Mouse (Mus musculus): ENCODE results near the gene Trim14. TPM values are rescaled to one million over a fixed set of nuclear protein-coding genes. Genes with fewer than 3 reads are reported as not detected.
A peak's percentile ranks its signal among the peaks of the same experiment; 100 is the strongest.

Trim14 gene
- total and polyA plus RNA-seq, 2 experiments from 2014 or later: 0.73 to 1.4 TPM

- WGBS: 53% methylated on average over 5 of the region's 5 CpGs
- Histone ChIP-seq H3K4me3 (ENCODE audit: low read depth, low read length) (no peak overlapping the region), H3K9ac (no peak overlapping the region), H3K4me1 (ENCODE audit: insufficient read depth) (peaks cover 21% of the 10 kb centered on the region), H3K27me3 (ENCODE audit: insufficient read depth, low read length) (no peaks in the 10 kb centered on the region), H3K36me3 (ENCODE audit: insufficient read depth) (no peaks in the 10 kb centered on the region), H3K9me3 (ENCODE audit: low read length) (no peaks in the 10 kb centered on the region), H3K4me2 (ENCODE audit: low read depth) (no peak overlapping the region), H3K27ac (ENCODE audit: low read depth, low read length) (no peak overlapping the region)
- DNase-seq: peak; percentile 13
- no peak for TF ChIP-seq CTCF (IDR thresholded peaks at IDR 0.05; ENCODE audit: low read depth)
- ATAC-seq: no peak
These were observed 81.7 kb downstream of the Trim14 start for GRCm38 (mm10) chr4:46454097-46454864.

GRCm38 (mm10) chr4:46452855-46453719 is 82.9 kb downstream of the Trim14 start:
- Histone ChIP-seq H3K9ac (no peak overlapping the region), H3K9me3 (ENCODE audit: low read length) (no peaks in the 10 kb centered on the region), H3K4me2 (ENCODE audit: low read depth) (peak overlapping the region; percentile 88), H3K4me1 (ENCODE audit: insufficient read depth) (peaks cover 21% of the 10 kb centered on the region), H3K27ac (ENCODE audit: low read depth, low read length) (0 out of 2 replicates have a peak overlapping the region, but pooled peaks have one; percentile 98), H3K4me3 (ENCODE audit: low read depth, low read length) (peak overlapping the region; percentile 74), H3K27me3 (ENCODE audit: insufficient read depth, low read length) (no peaks in the 10 kb centered on the region), H3K36me3 (ENCODE audit: insufficient read depth) (no peaks in the 10 kb centered on the region)
- TF ChIP-seq CTCF (IDR thresholded peaks at IDR 0.05; ENCODE audit: low read depth): no peak
- no peak for ATAC-seq
- DNase-seq: no peak
- WGBS: 43% methylated on average over 13 of the region's 13 CpGs

- H3K4me1 ChIP-seq (ENCODE audit: insufficient read depth): peaks cover 21% of the 10 kb centered on the region
- no peak for TF ChIP-seq CTCF (IDR thresholded peaks at IDR 0.05; ENCODE audit: low read depth)
- H3K4me2 ChIP-seq (ENCODE audit: low read depth): peak overlapping the region; percentile 88
- no peaks in the 10 kb centered on the region for H3K36me3 ChIP-seq (ENCODE audit: insufficient read depth)
- peak overlapping the region; percentile 98 for H3K27ac ChIP-seq (ENCODE audit: low read depth, low read length)
- H3K4me3 ChIP-seq (ENCODE audit: low read depth, low read length): peak overlapping the region; percentile 74
- peak; percentile 40 for ATAC-seq
- WGBS: under 1% methylated on average over 19 of the region's 19 CpGs
- DNase-seq: peak; percentile 71
- no peaks in the 10 kb centered on the region for H3K9me3 ChIP-seq (ENCODE audit: low read length)
- peak overlapping the region; percentile 89 for H3K9ac ChIP-seq
- no peaks in the 10 kb centered on the region for H3K27me3 ChIP-seq (ENCODE audit: insufficient read depth, low read length)
These were observed 83.5 kb downstream of the Trim14 start for GRCm38 (mm10) chr4:46452481-46452850.

- no peaks in the 10 kb centered on the region for H3K9me3 ChIP-seq (ENCODE audit: low read length)
- H3K27ac ChIP-seq (ENCODE audit: low read depth, low read length): peak overlapping the region; percentile 98
- TF ChIP-seq CTCF (IDR thresholded peaks at IDR 0.05; ENCODE audit: low read depth): no peak
- H3K36me3 ChIP-seq (ENCODE audit: insufficient read depth): no peaks in the 10 kb centered on the region
- H3K4me1 ChIP-seq (ENCODE audit: insufficient read depth): peaks cover 21% of the 10 kb centered on the region
- WGBS: 3% methylated on average over 63 of the region's 111 CpGs
- H3K27me3 ChIP-seq (ENCODE audit: insufficient read depth, low read length): no peaks in the 10 kb centered on the region
- peak overlapping the region; percentile 74 for H3K4me3 ChIP-seq (ENCODE audit: low read depth, low read length)
- ATAC-seq (peak; percentile 61), DNase-seq (peak; percentile 85)
- peak overlapping the region; percentile 88 for H3K4me2 ChIP-seq (ENCODE audit: low read depth)
- peak overlapping the region; percentile 89 for H3K9ac ChIP-seq
These were observed 84.0 kb downstream of the Trim14 start for GRCm38 (mm10) chr4:46451758-46452480.

GRCm38 (mm10) chr4:46451240-46451757 is 84.6 kb downstream of the Trim14 start:
- no peaks in the 10 kb centered on the region for H3K36me3 ChIP-seq (ENCODE audit: insufficient read depth)
- WGBS: under 1% methylated on average over 44 of the region's 70 CpGs
- TF ChIP-seq CTCF (IDR thresholded peaks at IDR 0.05; ENCODE audit: low read depth): no peak

GRCm38 (mm10) chr4:46450519-46451131 is 85.3 kb downstream of the Trim14 start, which contains the start of gene Anp32b:
TSS of gene Anp32b (plus strand) at chr4:46450902.
- Histone ChIP-seq H3K4me1 (ENCODE audit: insufficient read depth) (peaks cover 21% of the 10 kb centered on the region), H3K4me2 (ENCODE audit: low read depth) (peak within 1 kb of the TSS; percentile 88), H3K4me3 (ENCODE audit: low read depth, low read length) (peak within 1 kb of the TSS; percentile 74), H3K27me3 (ENCODE audit: insufficient read depth, low read length) (no peaks in the 10 kb centered on the region), H3K9ac (peak within 1 kb of the TSS; percentile 89), H3K9me3 (ENCODE audit: low read length) (no peaks in the 10 kb centered on the region), H3K36me3 (ENCODE audit: insufficient read depth) (no peaks in the 10 kb centered on the region), H3K27ac (ENCODE audit: low read depth, low read length) (peak within 1 kb of the TSS; percentile 98)
- WGBS: under 1% methylated on average over 54 of the region's 66 CpGs
- ATAC-seq (peak; percentile 93), DNase-seq (peak; percentile 93)
- TF ChIP-seq CTCF (IDR thresholded peaks at IDR 0.05; ENCODE audit: low read depth): peak; percentile 67

More at GRCm38 (mm10) chr4:46451240-46451757, 84.6 kb downstream of the Trim14 start:
- H3K27ac ChIP-seq (ENCODE audit: low read depth, low read length): peak overlapping the region; percentile 98
- H3K4me3 ChIP-seq (ENCODE audit: low read depth, low read length): peak overlapping the region; percentile 74
- H3K9me3 ChIP-seq (ENCODE audit: low read length): no peaks in the 10 kb centered on the region
- peaks cover 21% of the 10 kb centered on the region for H3K4me1 ChIP-seq (ENCODE audit: insufficient read depth)
- H3K9ac ChIP-seq: peak overlapping the region; percentile 89
- DNase-seq (peak; percentile 77), ATAC-seq (peak; percentile 27)
- peak overlapping the region; percentile 88 for H3K4me2 ChIP-seq (ENCODE audit: low read depth)
- H3K27me3 ChIP-seq (ENCODE audit: insufficient read depth, low read length): no peaks in the 10 kb centered on the region
